Mouse (Mus musculus): ENCODE results near the gene BC107364.
"Not testable (repeated sequence)": the region's sequence is repeated elsewhere in the genome, so short reads cannot be mapped to it uniquely, and the experiment has no call there.

Gene BC107364

GRCm38 (mm10) chr3:96452262-96452661, at the start of gene BC107364:
Gene BC107364 (minus strand): TSS chr3:96452306.
- DNase-seq (ENCODE audit: low read depth) = not testable (repeated sequence)

DNA sequence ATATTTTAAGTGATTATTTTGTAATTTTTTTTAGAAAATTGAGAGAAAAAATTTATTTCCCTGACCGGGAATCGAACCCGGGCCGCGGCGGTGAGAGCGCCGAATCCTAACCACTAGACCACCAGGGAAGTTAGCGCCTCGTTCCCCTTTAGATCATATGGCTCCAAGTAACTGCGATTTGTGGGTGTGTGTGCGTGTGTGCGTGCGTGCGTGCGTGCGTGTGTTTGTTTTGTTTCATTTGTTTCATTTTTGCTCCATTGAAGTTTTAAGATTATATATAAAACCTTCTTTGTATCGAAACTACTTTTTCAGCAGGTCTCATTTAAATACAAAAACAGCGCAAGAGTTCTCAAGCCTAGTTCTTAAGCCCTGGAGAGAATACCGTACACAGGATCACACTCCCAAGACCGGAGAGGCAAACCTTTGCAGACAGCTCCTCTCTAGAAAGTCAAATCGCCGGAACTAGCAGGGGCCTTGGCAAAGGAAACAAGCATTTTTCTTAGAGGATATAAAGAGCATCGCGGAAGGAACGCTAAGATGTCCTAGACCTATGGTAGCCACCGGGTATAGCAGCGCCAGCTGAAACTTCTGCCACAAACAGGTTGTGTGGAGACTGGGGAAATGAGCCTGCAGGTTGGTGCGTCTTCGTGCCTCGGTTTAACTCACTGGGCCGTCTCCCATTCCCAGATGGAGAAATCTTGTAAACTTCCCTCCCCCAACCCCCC, 49.4 kb upstream of the BC107364 start:
- peak; percentile 94 for DNase-seq (ENCODE audit: low read depth)

GRCm38 (mm10) chr3:96500691-96501265, 48.7 kb upstream of the BC107364 start:
- DNase-seq (ENCODE audit: low read depth) = peak; percentile 92

GRCm38 (mm10) chr3:96500289-96500621, 48.1 kb upstream of the BC107364 start:
- peak; percentile 97 for DNase-seq (ENCODE audit: low read depth)

DNA sequence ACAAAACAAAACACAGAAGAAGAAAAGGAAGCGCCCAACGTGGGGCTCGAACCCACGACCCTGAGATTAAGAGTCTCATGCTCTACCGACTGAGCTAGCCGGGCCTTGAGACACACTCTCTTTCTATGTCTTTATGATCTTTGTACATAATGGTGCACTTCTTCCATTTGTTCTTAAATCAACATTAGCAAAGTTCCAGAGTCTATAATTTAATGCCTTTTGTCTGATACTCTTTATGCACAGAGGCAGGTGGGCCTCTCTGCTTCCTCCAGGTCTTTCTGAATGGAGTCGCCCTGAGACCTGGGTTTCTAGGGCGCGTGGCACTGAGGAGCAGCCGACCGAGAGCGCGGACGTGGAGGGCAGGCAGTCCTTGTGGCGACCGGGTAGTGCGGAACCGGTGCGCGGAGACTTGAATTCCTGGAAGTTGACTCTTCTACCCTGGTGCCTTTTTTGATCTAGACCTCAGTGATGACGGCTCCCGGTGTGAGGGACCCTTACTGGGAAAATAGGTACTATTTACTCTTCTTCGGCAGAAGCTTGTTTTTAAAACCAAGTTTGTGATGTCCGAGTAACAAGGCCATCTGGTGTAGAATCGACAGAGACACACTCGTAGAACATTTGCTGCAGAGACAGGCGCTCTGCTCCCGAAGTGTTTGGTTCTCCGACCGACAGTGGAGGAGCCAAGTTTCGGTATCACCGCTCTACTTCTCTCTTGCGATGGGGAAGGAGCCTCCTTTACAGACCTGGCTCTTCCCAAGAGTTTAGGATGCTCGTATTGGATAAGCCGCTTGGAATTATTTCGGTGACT, 47.6 kb upstream of the BC107364 start:
- peak; percentile 89 for DNase-seq (ENCODE audit: low read depth)

GRCm38 (mm10) chr3:96498476-96499245, 46.6 kb upstream of the BC107364 start:
- DNase-seq (ENCODE audit: low read depth) = peak; percentile 14

GRCm38 (mm10) chr3:96497451-96498028, 45.4 kb upstream of the BC107364 start:
- DNase-seq (ENCODE audit: low read depth) = peak; percentile 90

DNA sequence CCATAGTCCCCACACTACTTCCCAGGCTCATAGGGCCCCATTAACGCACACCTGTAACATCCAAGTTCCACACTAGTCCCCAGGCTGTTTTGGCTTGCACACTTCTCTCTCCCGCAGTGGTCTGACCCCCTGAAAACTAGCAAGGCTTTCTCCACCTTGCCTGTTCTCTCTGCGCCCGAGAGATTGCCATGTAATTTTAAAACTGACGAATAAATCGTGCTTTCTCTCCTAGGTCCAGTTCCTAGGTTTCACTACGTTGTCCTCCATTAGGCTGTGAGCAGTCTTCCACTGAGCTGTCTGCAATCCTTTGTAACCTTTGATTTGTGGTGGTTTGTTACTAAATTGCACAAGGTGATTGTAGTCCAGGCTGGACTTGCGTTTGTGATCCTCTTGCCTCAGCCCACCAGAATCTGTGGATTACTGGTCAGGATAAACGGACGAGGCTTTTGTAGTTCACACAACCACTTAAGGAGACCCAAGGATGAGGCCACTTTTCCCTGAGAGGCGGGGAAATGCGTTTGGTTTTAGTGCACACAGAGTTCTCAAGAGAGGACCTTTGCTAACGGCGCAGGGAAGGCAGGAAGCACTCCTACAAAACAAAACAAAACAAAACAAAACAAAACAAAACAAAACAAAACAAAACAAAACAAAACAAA, 44.6 kb upstream of the BC107364 start:
- DNase-seq (ENCODE audit: low read depth) = peak; percentile 31

DNA sequence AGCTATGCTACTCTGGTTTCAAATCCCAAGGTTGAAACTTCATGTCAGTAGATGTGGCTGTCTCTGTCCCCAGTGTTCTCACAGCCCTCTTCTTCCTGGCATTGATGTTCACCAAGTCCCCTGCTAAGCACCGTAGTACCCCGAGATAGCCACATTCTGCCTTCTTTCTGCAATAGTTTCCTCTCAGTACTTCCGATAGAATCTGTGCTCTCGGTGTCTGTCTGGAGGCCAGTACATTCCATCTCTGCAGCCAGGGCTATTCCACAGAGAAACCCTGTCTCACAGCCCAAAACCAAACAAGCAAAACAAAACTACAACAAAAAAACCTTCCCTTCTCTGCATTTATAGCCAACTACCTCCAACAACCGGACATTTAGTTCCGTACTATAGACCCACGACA, 44.1 kb upstream of the BC107364 start:
- DNase-seq (ENCODE audit: low read depth) = peak; percentile 8

DNA sequence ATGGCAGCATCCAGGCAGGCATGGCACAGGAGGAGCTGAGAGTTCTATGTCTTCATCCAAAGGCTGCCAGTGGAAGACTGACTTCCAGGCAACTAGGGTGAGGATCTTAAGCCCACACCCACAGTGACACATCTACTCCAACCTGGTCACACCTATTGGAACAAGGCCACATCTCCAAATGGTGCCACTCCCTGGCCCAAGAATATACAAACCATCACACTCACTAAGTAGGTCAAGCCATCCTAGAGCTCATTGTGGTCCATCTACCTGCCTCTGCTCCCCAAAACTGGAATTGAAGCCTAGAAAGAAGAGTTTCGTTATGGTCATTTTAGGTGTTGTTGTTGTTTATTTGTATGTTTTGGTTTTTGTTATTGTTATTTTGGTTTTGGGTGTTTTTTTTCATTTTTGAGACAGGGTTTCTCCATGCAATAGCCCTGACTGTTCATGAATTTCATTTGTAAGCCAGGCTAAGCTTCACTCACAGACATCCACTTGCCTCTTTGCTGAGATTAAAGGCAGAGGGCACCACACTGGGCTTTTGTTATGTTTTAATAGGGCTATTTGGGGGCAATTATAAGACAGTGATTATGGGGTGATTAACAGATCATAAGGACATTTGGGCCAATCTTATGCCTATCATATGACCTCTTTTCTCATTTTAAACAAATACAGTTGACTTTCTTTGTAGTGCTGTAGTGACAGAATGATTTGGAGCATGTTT, 43.5 kb upstream of the BC107364 start:
- peak; percentile 6 for DNase-seq (ENCODE audit: low read depth)

- DNase-seq (ENCODE audit: low read depth) = no peak
These were observed 42.8 kb upstream of the BC107364 start for GRCm38 (mm10) chr3:96494912-96495311.

DNA sequence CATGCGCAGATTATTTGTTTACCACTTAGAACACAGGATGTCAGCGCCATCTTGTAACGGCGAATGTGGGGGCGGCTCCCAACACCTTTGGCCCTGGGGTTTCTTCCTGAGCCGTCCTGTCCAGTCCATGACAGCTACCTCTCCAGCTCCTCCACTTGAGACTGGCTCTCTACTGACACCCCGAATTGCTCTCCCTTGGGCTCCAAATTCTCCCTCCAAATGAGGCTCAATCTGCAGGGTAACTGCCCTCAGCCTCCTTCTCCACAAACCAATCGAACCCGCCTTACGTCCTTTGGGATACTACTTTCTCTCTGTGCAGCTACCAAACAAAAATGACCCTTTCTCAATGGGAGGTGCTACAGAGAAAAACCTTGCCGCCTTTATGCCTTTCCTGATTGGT, 42.4 kb upstream of the BC107364 start:
- DNase-seq (ENCODE audit: low read depth) = not testable (repeated sequence)

DNA sequence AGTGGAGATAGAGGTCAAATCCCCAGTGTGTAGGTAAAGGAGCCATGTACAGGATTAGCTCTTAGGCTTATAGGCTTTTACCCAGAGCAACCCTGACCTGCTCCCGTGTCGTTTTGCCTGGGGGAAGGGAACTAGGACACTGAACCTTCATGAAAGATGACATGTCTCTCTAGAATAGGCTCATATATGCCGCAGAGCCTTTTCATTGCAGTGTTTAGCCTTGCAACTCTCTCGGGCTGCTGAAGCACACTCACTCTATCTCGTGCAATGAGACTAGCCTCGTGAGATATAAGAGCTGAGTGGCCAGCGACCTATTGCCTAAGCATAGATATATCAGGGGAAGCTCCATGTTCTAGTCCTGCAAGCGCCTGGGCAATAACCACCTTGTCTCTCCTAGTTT, 37.5 kb upstream of the BC107364 start:
- not testable (repeated sequence) for DNase-seq (ENCODE audit: low read depth)

GRCm38 (mm10) chr3:96488907-96489629, 37.0 kb upstream of the BC107364 start:
- DNase-seq (ENCODE audit: low read depth) = not testable (repeated sequence)

DNA sequence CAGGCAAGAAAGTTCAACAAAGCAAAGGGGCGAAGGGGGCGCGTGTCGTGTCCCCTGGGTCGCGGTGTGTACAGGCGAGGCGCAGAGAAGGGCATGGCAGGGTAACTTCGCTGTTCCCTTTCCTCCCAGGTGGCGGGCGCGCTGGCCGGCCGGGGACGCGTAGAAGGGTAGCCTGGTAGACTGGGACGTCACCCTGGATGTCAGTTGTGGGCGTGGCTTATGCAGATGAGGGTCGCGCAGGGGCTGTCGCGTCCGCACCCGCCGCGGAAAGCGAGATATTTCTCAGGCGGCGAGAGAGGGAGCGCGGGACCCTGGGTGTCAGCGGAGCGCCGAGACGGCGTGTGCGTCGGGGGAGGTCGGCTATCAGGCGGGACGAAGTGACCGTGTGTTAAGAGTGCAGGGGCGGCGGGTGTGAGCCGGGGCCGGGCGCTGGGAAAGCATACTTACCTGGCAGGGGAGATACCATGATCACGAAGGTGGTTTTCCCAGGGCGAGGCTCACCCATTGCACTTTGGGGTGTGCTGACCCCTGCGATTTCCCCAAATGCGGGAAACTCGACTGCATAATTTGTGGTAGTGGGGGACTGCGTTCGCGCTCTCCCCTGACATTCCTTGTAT, 36.3 kb upstream of the BC107364 start:
- DNase-seq (ENCODE audit: low read depth) = not testable (repeated sequence)

DNA sequence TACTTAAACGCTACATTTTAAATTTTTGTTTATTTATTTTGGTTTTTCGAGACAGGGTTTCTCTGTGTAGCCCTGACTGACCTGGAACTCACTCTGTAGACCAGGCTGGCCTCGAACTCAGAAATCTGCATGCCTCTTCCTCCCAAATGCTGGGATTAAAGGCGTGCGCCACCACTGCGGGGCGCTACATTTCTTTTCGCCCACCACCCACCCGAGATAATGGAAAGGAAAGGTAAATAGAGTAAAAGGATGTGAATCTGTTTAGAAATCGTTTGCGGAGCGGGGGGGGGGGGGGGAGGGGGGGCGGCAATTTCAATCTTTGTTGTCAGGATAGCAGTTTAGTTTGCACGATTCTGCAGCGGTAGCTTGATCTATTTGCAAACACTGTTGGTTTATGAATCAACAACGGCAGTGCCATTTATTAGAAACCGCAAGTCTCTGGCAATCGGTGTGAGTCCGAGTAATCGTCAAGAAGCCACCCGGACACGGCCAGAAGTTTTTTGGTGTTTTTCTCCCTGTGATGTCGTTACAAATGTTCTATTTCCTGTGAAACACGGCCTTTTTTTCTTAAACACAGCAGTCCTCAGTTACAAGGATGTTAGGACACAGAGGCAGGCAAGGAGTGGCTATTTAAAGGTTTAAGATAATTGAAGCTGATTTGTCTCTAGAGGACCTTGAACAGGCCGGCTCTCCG, 35.6 kb upstream of the BC107364 start:
- DNase-seq (ENCODE audit: low read depth) = peak; percentile 30

- DNase-seq (ENCODE audit: low read depth) = not testable (repeated sequence)
These were observed 34.9 kb upstream of the BC107364 start for GRCm38 (mm10) chr3:96486828-96487559.
